Mouse (Mus musculus) cerebellum, adult 9-10 months (tissue): Measurements from ENCODE around the gene Lect2.

Source experiments
- DNase-seq: peaks from one replicate; pipeline ENCODE4 v3.0.0; 2022

The Lect2 gene

GRCm38 (mm10) chr13:56548401-56548800 is at the start of gene Lect2:
Gene Lect2 (minus strand): TSS chr13:56548502.
- DNase-seq, result no peak

GRCm38 (mm10) chr13:56597296-56597695 is 49.0 kb upstream of the Lect2 start:
- no peak for DNase-seq

GRCm38 (mm10) chr13:56595246-56595645 is 46.9 kb upstream of the Lect2 start:
- DNase-seq, result no peak

GRCm38 (mm10) chr13:56593961-56594391 is 45.7 kb upstream of the Lect2 start:
- no peak for DNase-seq

- DNase-seq, result no peak
Observed at GRCm38 (mm10) chr13:56593196-56593595, 44.9 kb upstream of the Lect2 start.

- DNase-seq, result no peak
Observed at GRCm38 (mm10) chr13:56591939-56592338, 43.6 kb upstream of the Lect2 start.

GRCm38 (mm10) chr13:56591191-56591590 is 42.9 kb upstream of the Lect2 start:
- no peak for DNase-seq

- no peak for DNase-seq
Observed at GRCm38 (mm10) chr13:56590202-56590601, 41.9 kb upstream of the Lect2 start.

GRCm38 (mm10) chr13:56588454-56589117 is 40.3 kb upstream of the Lect2 start:
- DNase-seq, result no peak

GRCm38 (mm10) chr13:56586046-56586445 is 37.7 kb upstream of the Lect2 start:
- DNase-seq, result no peak

GRCm38 (mm10) chr13:56582720-56583119 is 34.4 kb upstream of the Lect2 start:
- no peak for DNase-seq

- DNase-seq, result no peak
Observed at GRCm38 (mm10) chr13:56581961-56582434, 33.7 kb upstream of the Lect2 start.

GRCm38 (mm10) chr13:56581512-56581911 is 33.2 kb upstream of the Lect2 start:
- DNase-seq, result no peak

- no peak for DNase-seq
Observed at GRCm38 (mm10) chr13:56580450-56580849, 32.1 kb upstream of the Lect2 start.

- DNase-seq, result no peak
Observed at GRCm38 (mm10) chr13:56578097-56578496, 29.8 kb upstream of the Lect2 start.

GRCm38 (mm10) chr13:56575701-56576321 is 27.5 kb upstream of the Lect2 start:
- DNase-seq, result peak; percentile 39

GRCm38 (mm10) chr13:56575074-56575473 is 26.8 kb upstream of the Lect2 start:
- no peak for DNase-seq

GRCm38 (mm10) chr13:56571645-56572044 is 23.3 kb upstream of the Lect2 start:
- DNase-seq, result no peak

- DNase-seq, result no peak
Observed at GRCm38 (mm10) chr13:56566336-56566735, 18.0 kb upstream of the Lect2 start.

- no peak for DNase-seq
Observed at GRCm38 (mm10) chr13:56563075-56563474, 14.8 kb upstream of the Lect2 start.

- no peak for DNase-seq
Observed at GRCm38 (mm10) chr13:56561129-56561528, 12.8 kb upstream of the Lect2 start.

GRCm38 (mm10) chr13:56559841-56560370 is 11.6 kb upstream of the Lect2 start:
- no peak for DNase-seq

GRCm38 (mm10) chr13:56558811-56559210 is 10.5 kb upstream of the Lect2 start:
- DNase-seq, result no peak

GRCm38 (mm10) chr13:56556701-56557100 is 8.4 kb upstream of the Lect2 start:
- DNase-seq, result no peak
